Mouse (Mus musculus): ENCODE measurements around the gene Ablim1. TPM values are rescaled to one million over a fixed set of nuclear protein-coding genes. Genes with fewer than 3 reads are reported as not detected.

Ablim1 gene
- total RNA-seq, 2 experiments from 2014 or later = 81.9 to 87.6 TPM

GRCm38 (mm10) chr19:57306601-57307000 lies 8.1 kb downstream of the Ablim1 start:
- DNase-seq (ENCODE audit: low spot score in 2 of 2) = no peak

- DNase-seq (ENCODE audit: low spot score in 2 of 2) = no peak
Measured at GRCm38 (mm10) chr19:57305972-57306371, 8.7 kb downstream of the Ablim1 start.

GRCm38 (mm10) chr19:57304666-57305065 lies 10.1 kb downstream of the Ablim1 start:
- DNase-seq (ENCODE audit: low spot score in 2 of 2) = no peak

GRCm38 (mm10) chr19:57301961-57302395 lies 12.7 kb downstream of the Ablim1 start:
- DNase-seq (ENCODE audit: low spot score in 2 of 2) = no peak

GRCm38 (mm10) chr19:57298006-57298405 lies 16.7 kb downstream of the Ablim1 start:
- no peak for DNase-seq (ENCODE audit: low spot score in 2 of 2)

- no peak for DNase-seq (ENCODE audit: low spot score in 2 of 2)
Measured at GRCm38 (mm10) chr19:57297447-57297846, 17.3 kb downstream of the Ablim1 start.

GRCm38 (mm10) chr19:57296539-57296938 lies 18.2 kb downstream of the Ablim1 start:
- DNase-seq (ENCODE audit: low spot score in 2 of 2) = no peak

- no peak for DNase-seq (ENCODE audit: low spot score in 2 of 2)
Measured at GRCm38 (mm10) chr19:57295521-57295920, 19.2 kb downstream of the Ablim1 start.

GRCm38 (mm10) chr19:57294356-57294755 lies 20.4 kb downstream of the Ablim1 start:
- no peak for DNase-seq (ENCODE audit: low spot score in 2 of 2)

GRCm38 (mm10) chr19:57293737-57294136 lies 21.0 kb downstream of the Ablim1 start:
- no peak for DNase-seq (ENCODE audit: low spot score in 2 of 2)

- DNase-seq (ENCODE audit: low spot score in 2 of 2) = no peak
Measured at GRCm38 (mm10) chr19:57283310-57283709, 31.4 kb downstream of the Ablim1 start.

GRCm38 (mm10) chr19:57282642-57283041 lies 32.1 kb downstream of the Ablim1 start:
- no peak for DNase-seq (ENCODE audit: low spot score in 2 of 2)

GRCm38 (mm10) chr19:57279666-57280065 lies 35.1 kb downstream of the Ablim1 start:
- no peak for DNase-seq (ENCODE audit: low spot score in 2 of 2)

- no peak for DNase-seq (ENCODE audit: low spot score in 2 of 2)
Measured at GRCm38 (mm10) chr19:57278263-57278662, 36.5 kb downstream of the Ablim1 start.

GRCm38 (mm10) chr19:57277010-57277409 lies 37.7 kb downstream of the Ablim1 start:
- DNase-seq (ENCODE audit: low spot score in 2 of 2) = no peak

- DNase-seq (ENCODE audit: low spot score in 2 of 2) = no peak
Measured at GRCm38 (mm10) chr19:57275166-57275953, 39.4 kb downstream of the Ablim1 start.

- DNase-seq (ENCODE audit: low spot score in 2 of 2) = no peak
Measured at GRCm38 (mm10) chr19:57274717-57275116, 40.0 kb downstream of the Ablim1 start.

- no peak for DNase-seq (ENCODE audit: low spot score in 2 of 2)
Measured at GRCm38 (mm10) chr19:57274286-57274685, 40.4 kb downstream of the Ablim1 start.

- DNase-seq (ENCODE audit: low spot score in 2 of 2) = peak; percentile 33 to 57
Measured at GRCm38 (mm10) chr19:57272824-57273613, 41.7 kb downstream of the Ablim1 start.

GRCm38 (mm10) chr19:57271757-57272156 lies 43.0 kb downstream of the Ablim1 start:
- no peak for DNase-seq (ENCODE audit: low spot score in 2 of 2)

- no peak for DNase-seq (ENCODE audit: low spot score in 2 of 2)
Measured at GRCm38 (mm10) chr19:57270711-57271110, 44.0 kb downstream of the Ablim1 start.

- no peak for DNase-seq (ENCODE audit: low spot score in 2 of 2)
Measured at GRCm38 (mm10) chr19:57269791-57270190, 44.9 kb downstream of the Ablim1 start.

All from layer of hippocampus, postnatal 10 days (tissue).